Mouse (Mus musculus) liver, embryonic 16.5 days (tissue): ENCODE data around the gene Nif3l1. TPM values are rescaled to one million over a fixed set of nuclear protein-coding genes. Genes with fewer than 3 reads are reported as not detected.
A peak's percentile ranks its signal among the peaks of the same experiment; 100 is the strongest.

Source experiments
- ATAC-seq: fragments of 200-750 bp; cut with Nextera tagmentation; 2 replicates; pipeline ENCODE4 v1.8.0; 2017; ENCODE audit warnings: low read depth, mild to moderate bottlenecking, moderate number of reproducible peaks, moderate library complexity
- H3K27ac ChIP-seq: fragments of 300-500 bp; sonication (generic); 2 replicates; pipeline ENCODE4 v1.5.1; 2014; ENCODE audit warnings: mild to moderate bottlenecking, low read length
- H3K27me3 ChIP-seq: fragments of 300-500 bp; sonication (generic); 2 replicates; pipeline ENCODE4 v1.6.1; 2014; ENCODE audit warnings: low read depth, low read length, mixed read lengths; ENCODE audit not compliant: control insufficient read depth, insufficient read depth
- H3K36me3 ChIP-seq: fragments of 300-500 bp; sonication (generic); 2 replicates; pipeline ENCODE4 v1.6.1; 2014; ENCODE audit warnings: mild to moderate bottlenecking; ENCODE audit not compliant: control insufficient read depth, insufficient read depth
- H3K4me1 ChIP-seq: fragments of 300-500 bp; sonication (generic); 2 replicates; pipeline ENCODE4 v1.6.1; 2014; ENCODE audit warnings: low read depth, low read length, mixed read lengths; ENCODE audit not compliant: control insufficient read depth
- H3K4me2 ChIP-seq: fragments of 300-500 bp; sonication (generic); 2 replicates; pipeline ENCODE4 v1.6.1; 2014; ENCODE audit warnings: low read depth, low read length, mixed read lengths
- H3K4me3 ChIP-seq: fragments of 300-500 bp; sonication (generic); 2 replicates; pipeline ENCODE4 v1.5.1; 2014; ENCODE audit warnings: low read depth, mild to moderate bottlenecking, low read length
- H3K9ac ChIP-seq: fragments of 300-500 bp; sonication (generic); 2 replicates; pipeline ENCODE4 v1.6.1; 2014; ENCODE audit warnings: low read depth, low read length
- H3K9me3 ChIP-seq: fragments of 300-500 bp; sonication (generic); replicated peaks from 2 replicates; pipeline ENCODE4 v1.6.1; 2016; ENCODE audit warnings: low read length; ENCODE audit not compliant: control insufficient read depth
- WGBS: fragments of 180-500 bp; shearing (Covaris S2); extraction: QIAGEN DNeasy Blood & Tissue Kit; methylation state at CpG from one replicate; pipeline ENCODE4 v1.1.7; 2014; ENCODE audit not compliant: insufficient replicate concordance; 5-methylcytosine and 5-hydroxymethylcytosine counted together
- polyA plus RNA-seq: library from polyadenylated mRNA; unstranded; fragments of >200 nt; fragmentation: Nextera tagmentation; extraction: Ambion mirVana; gene quantifications from 2 replicates; pipeline ENCODE4 v1.2.1, GENCODE M21; 2015

Nif3l1 gene
- polyA plus RNA-seq, 1 experiment from 2014 or later = 11.5 TPM

DNA sequence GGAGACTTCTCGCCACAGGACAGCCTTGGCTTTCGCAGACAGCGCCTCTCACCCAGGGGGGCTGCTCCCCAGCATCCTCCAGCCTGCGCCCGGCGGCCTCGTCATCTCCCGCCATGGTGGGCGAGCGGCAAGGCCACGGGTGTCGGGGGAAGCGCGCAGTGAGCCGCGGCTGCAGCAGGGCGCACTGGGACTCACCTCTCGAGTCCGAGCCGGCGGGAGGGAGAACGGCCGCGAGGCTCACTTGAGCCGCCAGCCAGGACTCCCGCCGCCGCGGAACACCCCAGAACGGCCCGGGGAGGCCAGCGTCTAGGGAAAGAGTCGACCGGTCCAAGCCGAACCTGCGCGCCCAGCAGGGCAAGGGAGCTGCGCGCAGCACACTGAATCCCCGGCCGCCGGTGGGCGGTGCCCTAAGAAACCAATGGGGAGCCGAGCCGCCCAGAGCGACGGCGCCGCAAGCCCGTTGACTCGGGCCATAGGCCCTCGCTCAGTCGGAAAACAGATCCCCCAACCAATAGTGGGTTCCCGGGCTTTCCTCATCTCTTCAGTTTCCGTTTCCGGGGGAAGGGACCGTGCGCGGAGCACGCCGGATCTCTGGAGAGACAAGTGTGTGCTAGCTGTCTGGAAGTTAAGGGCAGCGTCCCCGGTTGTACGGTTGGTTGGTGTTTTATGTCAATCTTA is 59.8 kb downstream of the Nif3l1 start, which contains the start of gene Orc2:
Orc2 (minus strand) TSS at position 533 of the 678 bp plus-strand sequence.
- ATAC-seq = peak; percentile 97
- H3K9ac ChIP-seq = peak within 1 kb of the TSS; percentile 95
- H3K27me3 ChIP-seq = no peaks in the 10 kb centered on the region
- H3K9me3 ChIP-seq = peaks cover 14% of the 10 kb centered on the region
- peaks cover 15% of the 10 kb centered on the region for H3K4me1 ChIP-seq
- peak within 1 kb of the TSS; percentile 82 for H3K4me2 ChIP-seq
- peak within 1 kb of the TSS; percentile 95 for H3K4me3 ChIP-seq
- H3K27ac ChIP-seq = peak within 1 kb of the TSS; percentile 91
- peaks cover 12% of the 10 kb centered on the region for H3K36me3 ChIP-seq
- under 1% methylated on average over 62 of the region's 64 CpGs for WGBS

DNA sequence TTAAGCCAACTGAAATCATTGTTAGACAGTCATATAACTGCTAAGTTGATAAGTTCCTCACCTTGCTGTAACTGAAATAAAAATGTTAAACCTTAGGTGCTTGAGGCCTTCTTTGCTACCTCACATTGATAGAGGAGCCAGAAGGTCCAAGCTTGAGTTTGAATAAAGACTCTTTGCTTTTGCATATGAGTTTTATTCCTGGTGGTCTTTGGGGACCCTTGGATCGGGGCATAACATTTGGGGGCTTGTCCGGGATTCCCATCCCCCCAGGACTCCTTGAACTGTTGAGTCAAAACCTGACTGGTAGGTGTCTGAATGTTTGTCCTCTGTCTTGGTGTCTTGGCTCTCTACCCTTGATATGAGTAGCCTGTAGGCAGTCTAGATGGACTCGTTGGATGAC is 62.3 kb downstream of the Nif3l1 start:
- peaks cover 15% of the 10 kb centered on the region for H3K4me1 ChIP-seq
- 82% methylated on average over 3 of the region's 3 CpGs for WGBS
- H3K4me3 ChIP-seq = no peak overlapping the region
- no peaks in the 10 kb centered on the region for H3K27me3 ChIP-seq
- no peak overlapping the region for H3K4me2 ChIP-seq
- peaks cover 3% of the 10 kb centered on the region; the same call in 1 of the 2 replicates for H3K36me3 ChIP-seq
- no peak overlapping the region for H3K9ac ChIP-seq
- ATAC-seq = no peak
- no peak overlapping the region for H3K27ac ChIP-seq
- peaks cover 14% of the 10 kb centered on the region for H3K9me3 ChIP-seq

Other genes starting within 250 kb of the Nif3l1 start
- gene Aox4, start 234.8 kb upstream of the Nif3l1 start, polyA plus RNA-seq = 0.18 and 0.19 TPM in 2 replicates
- not detected in 2 replicates for gene Aox2, start 166.8 kb upstream of the Nif3l1 start, polyA plus RNA-seq
- 111 and 117 TPM in 2 replicates for gene Bzw1, start 52.3 kb upstream of the Nif3l1 start, polyA plus RNA-seq
- gene Clk1, start 21.1 kb upstream of the Nif3l1 start, polyA plus RNA-seq = 84.0 and 92.6 TPM in 2 replicates
- gene Ppil3, start 335 bp downstream of the Nif3l1 start, polyA plus RNA-seq = 16.5 and 19.6 TPM in 2 replicates
- 22.6 and 24.5 TPM in 2 replicates for gene Orc2, start 60.0 kb downstream of the Nif3l1 start, polyA plus RNA-seq
- 4.1 and 4.4 TPM in 2 replicates for gene Fam126b, start 141.2 kb downstream of the Nif3l1 start, polyA plus RNA-seq
- gene Ndufb3, start 141.2 kb downstream of the Nif3l1 start, polyA plus RNA-seq = 82.7 and 90.0 TPM in 2 replicates